Mouse (Mus musculus) cerebellum, postnatal 14 days (tissue): ENCODE results near the gene Cenph.
"Not testable (repeated sequence)": the region's sequence is repeated elsewhere in the genome, so short reads cannot be mapped to it uniquely, and the experiment has no call there.

ENCODE experiments used
- DNase-seq, 2 experiments: peaks; one replicate each; pipeline ENCODE4 v3.0.0; 2021; ENCODE audit warnings: mixed read lengths in 2 of 2

Cenph gene

GRCm38 (mm10) chr13:100744036-100744744 lies 31.5 kb downstream of the Cenph start, which contains the start of gene Mrps36:
TSS of gene Mrps36 (minus strand) at chr13:100744659.
- DNase-seq: peak; percentile 94 to 96

- no peak for DNase-seq
Measured at GRCm38 (mm10) chr13:100743346-100744035, 32.2 kb downstream of the Cenph start.

- DNase-seq: peak in 1 of 2 experiments; percentile 16
Measured at GRCm38 (mm10) chr13:100742831-100743230, 32.9 kb downstream of the Cenph start.

GRCm38 (mm10) chr13:100732756-100733155 lies 42.9 kb downstream of the Cenph start:
- DNase-seq: no peak

GRCm38 (mm10) chr13:100731462-100732046 lies 44.1 kb downstream of the Cenph start:
- not testable (repeated sequence) for DNase-seq

GRCm38 (mm10) chr13:100730861-100731176 lies 44.9 kb downstream of the Cenph start, which contains the start of gene Cdk7:
TSS of gene Cdk7 (minus strand) at chr13:100730939.
- DNase-seq: peak; percentile 94

GRCm38 (mm10) chr13:100730153-100730860 lies 45.4 kb downstream of the Cenph start:
- peak; percentile 19 to 20 for DNase-seq

GRCm38 (mm10) chr13:100728530-100728929 lies 47.2 kb downstream of the Cenph start:
- not testable (repeated sequence) for DNase-seq

GRCm38 (mm10) chr13:100728086-100728485 lies 47.6 kb downstream of the Cenph start:
- DNase-seq: no peak

GRCm38 (mm10) chr13:100725194-100725593 lies 50.5 kb downstream of the Cenph start:
- DNase-seq: no peak

- peak in 1 of 2 experiments; percentile 35 for DNase-seq
Measured at GRCm38 (mm10) chr13:100724051-100724754, 51.5 kb downstream of the Cenph start.

GRCm38 (mm10) chr13:100721656-100722055 lies 54.0 kb downstream of the Cenph start:
- DNase-seq: no peak

- no peak for DNase-seq
Measured at GRCm38 (mm10) chr13:100715467-100715866, 60.2 kb downstream of the Cenph start.
